Mouse (Mus musculus) heart, embryonic 14.5 days (tissue): ENCODE data around the gene Chrna9. TPM values are rescaled to one million over a fixed set of nuclear protein-coding genes. Genes with fewer than 3 reads are reported as not detected.

Experiments
- ATAC-seq: fragments of 200-750 bp; cut with Nextera tagmentation; 2 replicates; pipeline ENCODE4 v1.8.0; 2017; ENCODE audit warnings: low read depth, moderate TSS enrichment; ENCODE audit not compliant: insufficient number of reproducible peaks, insufficient read depth, low FRiP score
- H3K27ac ChIP-seq, 2 experiments: fragments of 200-500 bp in 1 of 2; fragments of 300-500 bp in 1 of 2; sonication (generic) in 1 of 2; replicated peaks in 1 of 2; 2 replicates each; pipeline ENCODE4 v1.5.1; 2012 to 2014; ENCODE audit warnings: low read depth in 2 of 2, low read length in 2 of 2, control low read depth in 1 of 2, mild to moderate bottlenecking in 1 of 2, mixed read lengths in 1 of 2; ENCODE audit not compliant: control insufficient read depth in 1 of 2, insufficient read depth in 1 of 2
- H3K27me3 ChIP-seq: fragments of 300-500 bp; sonication (generic); 2 replicates; pipeline ENCODE4 v1.6.1; 2014; ENCODE audit warnings: mild to moderate bottlenecking, low read length, control low read depth; ENCODE audit not compliant: control insufficient read depth, insufficient read depth
- H3K36me3 ChIP-seq: fragments of 300-500 bp; sonication (generic); 2 replicates; pipeline ENCODE4 v1.6.1; 2014; ENCODE audit warnings: mild to moderate bottlenecking, control low read depth, low read length, mixed read lengths; ENCODE audit not compliant: control insufficient read depth, insufficient read depth
- H3K4me1 ChIP-seq, 2 experiments: fragments of 200-500 bp in 1 of 2; fragments of 300-500 bp in 1 of 2; sonication (generic) in 1 of 2; 2 replicates each; pipeline ENCODE4 v1.6.1; 2012 to 2014; ENCODE audit warnings: low read length in 2 of 2, control low read depth in 1 of 2, mixed read lengths in 1 of 2; ENCODE audit not compliant: control insufficient read depth in 2 of 2, insufficient read depth in 2 of 2
- H3K4me2 ChIP-seq: fragments of 300-500 bp; sonication (generic); 2 replicates; pipeline ENCODE4 v1.6.1; 2014; ENCODE audit warnings: mild to moderate bottlenecking, low read length
- H3K4me3 ChIP-seq, 2 experiments: fragments of 200-500 bp in 1 of 2; fragments of 300-500 bp in 1 of 2; sonication (generic) in 1 of 2; 2 replicates each; pipeline ENCODE4 v1.5.1; 2012 to 2014; ENCODE audit warnings: low read length in 2 of 2, mild to moderate bottlenecking in 2 of 2, control low read depth in 1 of 2, low read depth in 1 of 2, moderate library complexity in 1 of 2; ENCODE audit not compliant: control insufficient read depth in 1 of 2, insufficient read depth in 1 of 2
- H3K9ac ChIP-seq: fragments of 300-500 bp; sonication (generic); 2 replicates; pipeline ENCODE4 v1.6.1; 2014; ENCODE audit warnings: mild to moderate bottlenecking, low read length
- H3K9me3 ChIP-seq: fragments of 300-500 bp; sonication (generic); 2 replicates; pipeline ENCODE4 v1.6.1; 2016; ENCODE audit warnings: low read length, control low read depth; ENCODE audit not compliant: control insufficient read depth
- WGBS: fragments of 180-500 bp; shearing (Covaris S2); extraction: QIAGEN DNeasy Blood & Tissue Kit; methylation state at CpG from one replicate; pipeline ENCODE4 v1.1.7; 2014; 5-methylcytosine and 5-hydroxymethylcytosine counted together
- polyA plus RNA-seq: library from polyadenylated mRNA; unstranded; fragments of >200 nt; fragmentation: Nextera tagmentation; extraction: Ambion mirVana; gene quantifications from 2 replicates; pipeline ENCODE4 v1.2.1, GENCODE M21; 2014

The Chrna9 gene
- not detected in 2 replicates for polyA plus RNA-seq

- Histone ChIP-seq H3K36me3 (no peaks in the 10 kb centered on the region), H3K4me3 (no peak within 1 kb of the TSS), H3K27me3 (no peaks in the 10 kb centered on the region), H3K9me3 (no peaks in the 10 kb centered on the region), H3K4me1 (peaks cover 2 to 8% of the 10 kb centered on the region in 2 experiments; a peak in 2 of 4 replicates), H3K4me2 (no peak within 1 kb of the TSS), H3K27ac (no peak within 1 kb of the TSS), H3K9ac (no peak within 1 kb of the TSS)
- no peak for ATAC-seq
- whole genome bisulfite sequencing, result 84% methylated on average over 5 of the region's 5 CpGs
Observed at GRCm38 (mm10) chr5:65934783-65935182, at the start of gene Chrna9. Chrna9 (plus strand) TSS chr5:65934921.

GRCm38 (mm10) chr5:65885699-65886443, 48.9 kb upstream of the Chrna9 start:
- Histone ChIP-seq H3K4me3 (no peak overlapping the region), H3K9me3 (no peaks in the 10 kb centered on the region), H3K4me1 (peaks cover 7 to 11% of the 10 kb centered on the region in 2 experiments; a peak in 3 of 4 replicates), H3K9ac (no peak overlapping the region), H3K27me3 (no peaks in the 10 kb centered on the region), H3K36me3 (no peaks in the 10 kb centered on the region), H3K27ac (no peak overlapping the region), H3K4me2 (no peak overlapping the region)
- ATAC-seq, result no peak
- WGBS, result 71% methylated on average over 15 of the region's 15 CpGs

- no peaks in the 10 kb centered on the region for H3K27me3 ChIP-seq
- WGBS, result 85% methylated on average over 5 of the region's 5 CpGs
- no peaks in the 10 kb centered on the region for H3K36me3 ChIP-seq
- no peak overlapping the region for H3K4me2 ChIP-seq
- no peak overlapping the region for H3K9ac ChIP-seq
- peaks cover 7 to 11% of the 10 kb centered on the region in 2 experiments; a peak in 3 of 4 replicates for H3K4me1 ChIP-seq
- H3K27ac ChIP-seq, result no peak overlapping the region
- no peak for ATAC-seq
- no peaks in the 10 kb centered on the region for H3K9me3 ChIP-seq
- H3K4me3 ChIP-seq, result no peak overlapping the region
Observed at GRCm38 (mm10) chr5:65888102-65888501, 46.6 kb upstream of the Chrna9 start.

GRCm38 (mm10) chr5:65888998-65889397, 45.7 kb upstream of the Chrna9 start:
- H3K9me3 ChIP-seq, result no peaks in the 10 kb centered on the region
- no peak overlapping the region for H3K4me3 ChIP-seq
- no peaks in the 10 kb centered on the region for H3K36me3 ChIP-seq
- no peak overlapping the region for H3K4me2 ChIP-seq
- peak; percentile 82 for ATAC-seq
- H3K27ac ChIP-seq, result peak overlapping the region; percentile 50 to 57; a peak in 2 of 4 replicates
- peaks cover 7 to 9% of the 10 kb centered on the region in 2 experiments; a peak in 3 of 4 replicates for H3K4me1 ChIP-seq
- 35% methylated on average over 5 of the region's 5 CpGs for WGBS
- no peaks in the 10 kb centered on the region for H3K27me3 ChIP-seq
- no peak overlapping the region for H3K9ac ChIP-seq

GRCm38 (mm10) chr5:65891251-65891826, 43.4 kb upstream of the Chrna9 start:
- no peak overlapping the region for H3K4me3 ChIP-seq
- H3K27me3 ChIP-seq, result no peaks in the 10 kb centered on the region
- 83% methylated on average over 14 of the region's 14 CpGs for WGBS
- no peaks in the 10 kb centered on the region for H3K36me3 ChIP-seq
- no peaks in the 10 kb centered on the region for H3K9me3 ChIP-seq
- no peak overlapping the region for H3K27ac ChIP-seq
- H3K4me1 ChIP-seq, result peaks cover 18 to 20% of the 10 kb centered on the region in 2 experiments
- no peak overlapping the region for H3K9ac ChIP-seq
- no peak for ATAC-seq
- no peak overlapping the region for H3K4me2 ChIP-seq

- peak overlapping the region; percentile 45 to 56; a peak in 3 of 4 replicates for H3K27ac ChIP-seq
- H3K4me2 ChIP-seq, result no peak overlapping the region
- H3K9ac ChIP-seq, result no peak overlapping the region
- H3K4me3 ChIP-seq, result no peak overlapping the region
- H3K4me1 ChIP-seq, result peaks cover 11 to 17% of the 10 kb centered on the region in 2 experiments
- H3K36me3 ChIP-seq, result no peaks in the 10 kb centered on the region
- no peak for ATAC-seq
- 72% methylated on average over 6 of the region's 6 CpGs for WGBS
- H3K9me3 ChIP-seq, result no peaks in the 10 kb centered on the region
- no peaks in the 10 kb centered on the region for H3K27me3 ChIP-seq
Observed at GRCm38 (mm10) chr5:65895121-65895692, 39.5 kb upstream of the Chrna9 start.

- no peak overlapping the region for H3K9ac ChIP-seq
- H3K27me3 ChIP-seq, result no peaks in the 10 kb centered on the region
- H3K27ac ChIP-seq, result peak overlapping the region; percentile 45 to 56; a peak in 3 of 4 replicates
- no peaks in the 10 kb centered on the region for H3K36me3 ChIP-seq
- peak; percentile 44; the same call in 1 of the 2 replicates for ATAC-seq
- H3K4me3 ChIP-seq, result no peak overlapping the region
- H3K4me2 ChIP-seq, result no peak overlapping the region
- H3K4me1 ChIP-seq, result peaks cover 13 to 17% of the 10 kb centered on the region in 2 experiments
- no peaks in the 10 kb centered on the region for H3K9me3 ChIP-seq
- WGBS, result 41% methylated on average over 7 of the region's 7 CpGs
Observed at GRCm38 (mm10) chr5:65895764-65896163, 39.0 kb upstream of the Chrna9 start.
